ENCODE assay signal across 8 mouse cellular contexts in the genomic region with DNA sequence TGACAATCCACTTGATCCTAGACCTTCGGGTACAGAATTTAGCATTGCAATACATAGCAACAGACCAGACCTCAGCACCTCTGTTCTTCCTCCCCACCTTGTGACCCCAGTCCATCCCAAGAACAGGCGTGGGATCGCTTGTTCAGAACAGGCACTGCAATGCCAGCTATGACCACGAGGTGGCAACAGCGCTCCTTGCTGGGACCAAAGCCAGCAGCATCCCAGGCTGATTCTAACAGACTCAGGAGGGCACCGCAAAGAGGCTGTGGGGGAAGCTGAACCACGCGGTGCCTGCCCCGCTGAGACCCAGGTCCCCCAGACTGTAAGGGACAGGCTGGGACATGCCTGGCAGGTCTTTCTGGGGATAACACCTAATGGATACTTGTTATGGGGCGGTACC. TPM values are rescaled to one million over a fixed set of nuclear protein-coding genes. Genes with fewer than 3 reads are reported as not detected.
DNase-seq lines count a peak whose midpoint lies in the region; ATAC-seq lines count a peak whose summit lies in the region.

No protein-coding gene starts in this region.

- peak; percentile 92 for DNase-seq in NIH3T3 (ENCODE audit: low read depth)
- peak; percentile 86 for DNase-seq in cerebellum, adult 9-11 months
- DNase-seq in frontal cortex, postnatal 14 days (ENCODE audit: low spot score in 2 of 2) = peak; percentile 72 to 90
- DNase-seq in layer of hippocampus, postnatal 36 days = peak; percentile 87 to 88
- peak; percentile 82 to 92 for DNase-seq in lung, postnatal 4 days
- DNase-seq in retina, postnatal 7 days (ENCODE audit: low read depth, low spot score) = peak; percentile 79
- peak; percentile 83 for DNase-seq in urinary bladder, adult 2 months (ENCODE audit: low spot score)

- H3K36me3 ChIP-seq in hindbrain, embryonic 15.5 days = no peaks in the 10 kb centered on the region

- peak; percentile 77 for ATAC-seq in hindbrain, embryonic 15.5 days (ENCODE audit: low FRiP score, low read depth)

- H3K9me3 ChIP-seq in hindbrain, embryonic 15.5 days = no peaks in the 10 kb centered on the region

- no peak overlapping the region for H3K27ac ChIP-seq in hindbrain, embryonic 15.5 days (replicated peaks)

- H3K4me2 ChIP-seq in hindbrain, embryonic 15.5 days = peak overlapping the region; percentile 22; the same call in 1 of the 2 replicates

- WGBS in hindbrain, embryonic 15.5 days = 2% methylated on average over 10 of the region's 10 CpGs

- H3K4me3 ChIP-seq in hindbrain, embryonic 15.5 days = no peak overlapping the region

- H3K4me1 ChIP-seq in hindbrain, embryonic 15.5 days (replicated peaks) = peaks cover 3% of the 10 kb centered on the region; the same call in 1 of the 2 replicates

- no peak overlapping the region for H3K9ac ChIP-seq in hindbrain, embryonic 15.5 days

- H3K27me3 ChIP-seq in hindbrain, embryonic 15.5 days = no peaks in the 10 kb centered on the region

RNA-seq across cellular contexts. Expression of a gene that starts 13.5 kb away (rescaled TPM):
- polyA plus RNA-seq in hindbrain, embryonic 15.5 days (2015; fragmentation: Nextera tagmentation; extraction: Ambion mirVana) = 8.7 TPM in 2 replicates
- 1 to 10 TPM; 8.9 to 9.6 TPM for total RNA-seq in layer of hippocampus, postnatal 36 days (2021)
- 0.12 and 0.35 TPM in 2 replicates for polyA plus RNA-seq in urinary bladder, adult 2 months (2012; rRNA removed)

RNA-seq across cellular contexts. Expression of a gene that starts 21.6 kb away (rescaled TPM):
- 134 and 149 TPM in 2 replicates for polyA plus RNA-seq in hindbrain, embryonic 15.5 days (2015; fragmentation: Nextera tagmentation; extraction: Ambion mirVana)
- total RNA-seq in layer of hippocampus, postnatal 36 days (2021) = 10 to 100 TPM; 35.2 to 36.0 TPM
- polyA plus RNA-seq in urinary bladder, adult 2 months (2012; rRNA removed) = 55.1 and 65.1 TPM in 2 replicates

RNA-seq across cellular contexts. Expression of a gene that starts 30.8 kb away (rescaled TPM):
- polyA plus RNA-seq in hindbrain, embryonic 15.5 days (2015; fragmentation: Nextera tagmentation; extraction: Ambion mirVana) = 67.4 and 71.9 TPM in 2 replicates
- total RNA-seq in layer of hippocampus, postnatal 36 days (2021) = 10 to 100 TPM; 62.6 to 63.9 TPM
- polyA plus RNA-seq in urinary bladder, adult 2 months (2012; rRNA removed) = 34.8 and 48.7 TPM in 2 replicates
